Mouse (Mus musculus): Measurements from ENCODE around the gene Tns1.

DNA sequence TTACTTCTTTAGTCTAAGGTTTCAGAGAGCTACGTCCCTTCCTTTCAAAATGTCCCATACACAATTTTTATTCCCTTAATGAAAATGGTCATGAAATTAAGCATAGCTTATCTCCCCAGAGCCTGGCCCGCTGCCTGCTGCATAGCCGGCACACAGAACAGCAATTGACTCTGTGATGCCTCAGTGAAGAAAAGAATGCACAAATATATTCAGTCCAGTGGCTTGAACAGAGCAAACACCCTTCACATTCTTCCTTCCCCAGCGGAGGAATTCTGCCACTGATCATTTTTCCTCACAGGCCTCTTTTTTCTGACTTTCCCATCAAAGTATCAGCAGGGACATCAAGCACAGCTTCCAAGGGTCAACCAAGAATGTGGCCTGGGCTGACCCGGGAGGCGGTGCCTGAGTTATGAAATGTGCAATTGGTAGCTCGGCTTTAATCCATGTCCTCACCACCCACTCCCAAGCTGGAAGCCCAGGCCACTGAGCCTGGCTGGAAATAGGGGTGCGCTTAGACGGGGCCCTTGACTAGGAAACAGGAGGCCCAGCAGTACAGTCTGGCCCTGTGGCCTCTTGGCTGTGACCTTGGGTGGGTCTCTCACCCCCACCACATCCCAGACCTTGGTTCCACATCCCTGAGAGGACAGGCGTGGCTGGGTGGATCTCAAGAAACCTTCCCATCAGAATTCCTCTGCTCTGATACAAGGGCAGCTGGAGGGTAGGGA is 191.7 kb downstream of the Tns1 start:
- TF ChIP-seq CTCF (IDR thresholded peaks at IDR 0.05; ENCODE audit: low read depth, low read length): no peak
- TF ChIP-seq POLR2A (IDR thresholded peaks at IDR 0.05; ENCODE audit: borderline replicate concordance, low read depth, low read length): no peak

All from bone marrow macrophage, adult 2 months (primary cell).